Mouse (Mus musculus) layer of hippocampus, adult 9-10 months (tissue): Measurements from ENCODE around the gene Mt2.

ENCODE experiments used
- DNase-seq: peaks from one replicate; pipeline ENCODE4 v3.0.0; 2022; ENCODE audit warnings: low spot score

Gene Mt2

DNA sequence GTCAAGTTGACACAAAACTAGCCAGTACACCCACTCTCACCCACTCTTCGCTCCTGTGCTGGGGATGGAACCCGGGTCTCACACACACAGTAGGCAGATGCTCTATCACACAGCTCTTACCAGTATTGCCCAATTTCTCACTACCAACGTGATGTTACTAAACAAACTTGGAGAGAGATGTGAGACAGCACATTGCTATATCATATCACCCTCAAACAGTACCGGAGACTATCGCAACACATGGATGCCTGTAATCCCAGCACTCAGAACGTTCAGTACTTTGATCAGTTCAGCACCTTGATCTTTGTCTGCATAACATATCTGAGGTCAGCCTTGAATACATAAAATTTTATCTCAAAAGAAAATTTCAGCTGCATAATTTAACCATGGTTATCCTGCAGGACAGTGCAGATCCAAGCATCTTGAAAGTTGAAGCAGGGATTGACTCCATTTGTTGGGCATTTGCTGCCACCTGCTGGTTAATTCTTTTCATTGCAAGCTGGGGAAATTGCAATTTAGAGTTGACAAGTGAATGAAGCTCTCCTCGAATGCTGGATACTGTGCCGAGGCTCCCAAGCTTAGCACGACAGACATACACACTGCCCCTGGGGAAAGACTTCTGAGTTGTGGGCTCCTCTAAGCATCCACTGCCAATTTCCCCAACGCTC, 26.9 kb downstream of the Mt2 start:
- DNase-seq = no peak

GRCm38 (mm10) chr8:94204043-94204442, 31.6 kb downstream of the Mt2 start:
- DNase-seq = no peak

GRCm38 (mm10) chr8:94205736-94206135, 33.3 kb downstream of the Mt2 start:
- no peak for DNase-seq

DNA sequence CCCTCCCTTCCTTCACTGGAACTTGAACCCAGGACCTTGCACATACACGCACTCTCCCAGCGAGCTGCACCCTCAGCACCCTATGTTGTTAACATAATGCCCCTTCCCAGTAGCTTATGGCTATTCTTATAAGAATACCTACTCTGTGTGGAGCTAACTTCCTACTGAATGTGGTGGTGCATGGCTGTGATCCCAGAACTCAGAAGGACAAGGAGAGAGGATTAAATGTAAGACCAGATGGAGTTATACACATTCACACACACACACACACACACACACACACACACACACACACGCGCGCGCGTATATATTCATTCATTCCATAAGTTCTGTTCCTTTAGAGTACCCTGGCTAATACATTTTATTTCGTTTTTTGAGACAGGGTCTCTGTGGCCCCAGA, 33.8 kb downstream of the Mt2 start:
- DNase-seq = no peak

DNA sequence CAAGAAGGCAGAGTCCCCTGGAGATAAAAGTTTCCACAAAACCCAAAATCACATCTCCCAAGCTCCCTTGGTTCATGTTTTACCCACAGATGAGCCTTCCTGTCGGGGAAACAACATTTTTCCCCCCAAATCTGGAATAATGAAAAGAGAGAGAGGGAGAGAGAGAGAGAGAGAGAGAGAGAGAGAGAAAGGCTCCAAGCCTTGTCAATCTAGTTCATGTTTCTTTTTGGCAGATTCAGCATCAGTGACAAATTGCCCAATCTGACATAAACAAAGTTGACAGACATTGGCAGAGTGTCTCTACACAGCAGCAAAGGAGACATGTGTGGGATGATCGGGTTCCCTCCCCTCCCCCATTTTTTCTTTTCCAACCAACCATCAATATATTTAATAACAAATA, 35.0 kb downstream of the Mt2 start:
- DNase-seq = no peak

- no peak for DNase-seq
These were observed 37.2 kb downstream of the Mt2 start for GRCm38 (mm10) chr8:94209639-94210038.

DNA sequence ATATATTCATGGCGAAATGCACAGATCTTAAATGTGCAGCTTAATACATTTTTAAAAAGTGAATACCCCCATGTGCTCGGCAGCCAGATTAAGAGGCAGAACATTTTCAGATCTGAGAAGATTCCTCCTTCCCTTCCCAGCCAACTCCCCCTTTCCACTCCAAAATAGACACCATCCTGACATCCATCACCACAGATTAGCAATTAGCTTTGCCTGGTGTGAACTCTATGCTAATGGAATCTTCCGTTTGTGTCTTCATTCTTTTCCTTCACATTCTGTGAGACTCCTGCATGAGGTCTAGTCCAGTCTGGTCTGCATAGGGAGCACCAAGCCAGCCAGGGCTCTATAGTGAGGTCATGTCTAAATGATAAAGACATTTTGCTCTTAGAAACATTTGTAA, 37.8 kb downstream of the Mt2 start:
- no peak for DNase-seq

DNA sequence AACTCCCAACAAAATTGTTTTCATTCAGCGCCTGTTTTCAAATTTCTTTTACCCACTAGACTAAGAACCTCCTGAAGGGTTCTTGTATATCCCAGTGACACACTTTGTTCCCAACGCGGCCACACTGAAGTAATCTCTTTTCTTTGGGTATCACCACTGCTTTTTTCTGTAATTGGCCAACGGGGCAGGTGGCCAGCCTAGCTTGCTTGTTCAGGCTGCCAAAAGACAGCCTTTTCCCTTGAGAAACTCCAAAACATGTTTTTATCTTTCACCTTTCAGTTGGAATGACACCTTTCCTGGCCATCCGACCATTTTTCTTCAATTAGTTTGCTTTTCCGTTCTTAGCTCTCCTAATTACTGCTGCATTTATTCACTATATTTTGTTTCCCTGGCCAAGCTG, 41.4 kb downstream of the Mt2 start:
- no peak for DNase-seq

GRCm38 (mm10) chr8:94214252-94215173, 42.0 kb downstream of the Mt2 start, which contains the start of gene Nup93:
Nup93 (plus strand) TSS chr8:94214564.
- DNase-seq = peak; percentile 95
